Mouse (Mus musculus) midbrain, embryonic 13.5 days (tissue): ENCODE results near the gene Rgs7bp. TPM values are rescaled to one million over a fixed set of nuclear protein-coding genes. Genes with fewer than 3 reads are reported as not detected.

Source experiments
- ATAC-seq: fragments of 200-750 bp; cut with Nextera tagmentation; 2 replicates; pipeline ENCODE4 v1.8.0; 2017; ENCODE audit warnings: mild to moderate bottlenecking, moderate TSS enrichment, moderate library complexity
- H3K27ac ChIP-seq: fragments of 300-500 bp; sonication (generic); 2 replicates; pipeline ENCODE4 v1.5.1; 2015; ENCODE audit warnings: inconsistent platforms, mild to moderate bottlenecking, moderate library complexity
- H3K27me3 ChIP-seq: fragments of 300-500 bp; sonication (generic); 2 replicates; pipeline ENCODE4 v1.6.1; 2015; ENCODE audit warnings: mild to moderate bottlenecking, inconsistent platforms
- H3K36me3 ChIP-seq: fragments of 300-500 bp; sonication (generic); 2 replicates; pipeline ENCODE4 v1.6.1; 2015; ENCODE audit warnings: mild to moderate bottlenecking, inconsistent platforms
- H3K4me1 ChIP-seq: fragments of 300-500 bp; sonication (generic); replicated peaks from 2 replicates; pipeline ENCODE4 v1.6.1; 2015; ENCODE audit warnings: inconsistent platforms
- H3K4me2 ChIP-seq: fragments of 300-500 bp; sonication (generic); replicated peaks from 2 replicates; pipeline ENCODE4 v1.6.1; 2015; ENCODE audit warnings: moderate library complexity, mild to moderate bottlenecking, inconsistent platforms
- H3K4me3 ChIP-seq: fragments of 300-500 bp; sonication (generic); replicated peaks from 2 replicates; pipeline ENCODE4 v1.5.1; 2015; ENCODE audit warnings: mild to moderate bottlenecking, inconsistent platforms
- H3K9ac ChIP-seq: fragments of 300-500 bp; sonication (generic); replicated peaks from 2 replicates; pipeline ENCODE4 v1.6.1; 2015; ENCODE audit warnings: mild to moderate bottlenecking, inconsistent platforms
- H3K9me3 ChIP-seq: fragments of 300-500 bp; sonication (generic); 2 replicates; pipeline ENCODE4 v1.6.1; 2016; ENCODE audit warnings: mild to moderate bottlenecking, inconsistent platforms
- WGBS: fragments of 180-500 bp; shearing (Covaris S2); methylation state at CpG from one replicate; pipeline ENCODE4 v1.1.7; 2015; 5-methylcytosine and 5-hydroxymethylcytosine counted together
- polyA plus RNA-seq: library from polyadenylated mRNA; unstranded; fragments of >200 nt; fragmentation: Nextera tagmentation; extraction: Ambion mirVana; gene quantifications from 2 replicates; pipeline ENCODE4 v1.2.1, GENCODE M21; 2015

Rgs7bp gene
- polyA plus RNA-seq, 1 experiment from 2014 or later, result 2.3 TPM

GRCm38 (mm10) chr13:105002132-105002830, 52.4 kb downstream of the Rgs7bp start:
- Histone ChIP-seq H3K9me3 (no peaks in the 10 kb centered on the region), H3K27ac (no peak overlapping the region), H3K27me3 (no peaks in the 10 kb centered on the region), H3K4me3 (no peak overlapping the region), H3K4me2 (no peak overlapping the region), H3K9ac (no peak overlapping the region), H3K36me3 (no peaks in the 10 kb centered on the region), H3K4me1 (peaks cover 6% of the 10 kb centered on the region; the same call in 1 of the 2 replicates)
- no peak for ATAC-seq
- 60% methylated on average over 5 of the region's 5 CpGs for whole genome bisulfite sequencing

GRCm38 (mm10) chr13:105001714-105002113, 53.0 kb downstream of the Rgs7bp start:
- H3K4me2 ChIP-seq, result no peak overlapping the region
- H3K9me3 ChIP-seq, result no peaks in the 10 kb centered on the region
- no peak overlapping the region for H3K4me3 ChIP-seq
- no peaks in the 10 kb centered on the region for H3K36me3 ChIP-seq
- H3K4me1 ChIP-seq, result peaks cover 6% of the 10 kb centered on the region; the same call in 1 of the 2 replicates
- H3K9ac ChIP-seq, result no peak overlapping the region
- no peak overlapping the region for H3K27ac ChIP-seq
- 71% methylated on average over 2 of the region's 2 CpGs for WGBS
- ATAC-seq, result no peak
- H3K27me3 ChIP-seq, result no peaks in the 10 kb centered on the region

- no peaks in the 10 kb centered on the region for H3K9me3 ChIP-seq
- no peak overlapping the region for H3K9ac ChIP-seq
- no peak for ATAC-seq
- H3K27me3 ChIP-seq, result no peaks in the 10 kb centered on the region
- H3K4me2 ChIP-seq, result no peak overlapping the region
- no peak overlapping the region for H3K27ac ChIP-seq
- H3K4me1 ChIP-seq, result no peaks in the 10 kb centered on the region
- no peaks in the 10 kb centered on the region for H3K36me3 ChIP-seq
- WGBS, result 81% methylated on average over 7 of the region's 7 CpGs
- no peak overlapping the region for H3K4me3 ChIP-seq
These were observed 65.9 kb downstream of the Rgs7bp start for GRCm38 (mm10) chr13:104988811-104989258.

GRCm38 (mm10) chr13:104988009-104988540, 66.7 kb downstream of the Rgs7bp start:
- Histone ChIP-seq H3K27me3 (no peaks in the 10 kb centered on the region), H3K9ac (no peak overlapping the region), H3K4me3 (no peak overlapping the region), H3K27ac (no peak overlapping the region), H3K4me1 (no peaks in the 10 kb centered on the region), H3K9me3 (no peaks in the 10 kb centered on the region), H3K4me2 (no peak overlapping the region), H3K36me3 (no peaks in the 10 kb centered on the region)
- ATAC-seq, result no peak
- WGBS, result 91% methylated on average over 13 of the region's 13 CpGs

GRCm38 (mm10) chr13:104985691-104986090, 69.0 kb downstream of the Rgs7bp start:
- no peaks in the 10 kb centered on the region for H3K27me3 ChIP-seq
- no peak overlapping the region for H3K4me2 ChIP-seq
- H3K4me3 ChIP-seq, result no peak overlapping the region
- no peaks in the 10 kb centered on the region for H3K4me1 ChIP-seq
- no peaks in the 10 kb centered on the region for H3K9me3 ChIP-seq
- no peak for ATAC-seq
- WGBS, result 96% methylated on average over 4 of the region's 4 CpGs
- no peak overlapping the region for H3K9ac ChIP-seq
- no peak overlapping the region for H3K27ac ChIP-seq
- H3K36me3 ChIP-seq, result peaks cover 3% of the 10 kb centered on the region; the same call in 1 of the 2 replicates

- H3K36me3 ChIP-seq, result peaks cover 3% of the 10 kb centered on the region; the same call in 1 of the 2 replicates
- ATAC-seq, result no peak
- H3K9ac ChIP-seq, result no peak overlapping the region
- no peaks in the 10 kb centered on the region for H3K9me3 ChIP-seq
- H3K4me1 ChIP-seq, result no peaks in the 10 kb centered on the region
- no peak overlapping the region for H3K27ac ChIP-seq
- no peaks in the 10 kb centered on the region for H3K27me3 ChIP-seq
- H3K4me3 ChIP-seq, result no peak overlapping the region
- H3K4me2 ChIP-seq, result no peak overlapping the region
- 90% methylated on average over 5 of the region's 5 CpGs for WGBS
These were observed 70.7 kb downstream of the Rgs7bp start for GRCm38 (mm10) chr13:104983989-104984388.

- H3K4me2 ChIP-seq, result no peak overlapping the region
- H3K27ac ChIP-seq, result no peak overlapping the region
- no peaks in the 10 kb centered on the region for H3K27me3 ChIP-seq
- no peaks in the 10 kb centered on the region for H3K9me3 ChIP-seq
- peaks cover 3% of the 10 kb centered on the region; the same call in 1 of the 2 replicates for H3K36me3 ChIP-seq
- ATAC-seq, result no peak
- 85% methylated on average over 10 of the region's 10 CpGs for WGBS
- no peak overlapping the region for H3K4me3 ChIP-seq
- H3K9ac ChIP-seq, result no peak overlapping the region
- H3K4me1 ChIP-seq, result no peaks in the 10 kb centered on the region
These were observed 71.9 kb downstream of the Rgs7bp start for GRCm38 (mm10) chr13:104982781-104983353.

- WGBS, result 90% methylated on average over 1 of the region's 1 CpGs
- Histone ChIP-seq H3K4me1 (0 out of 2 replicates have a peak, but pooled peaks cover 2% of the 10 kb centered on the region), H3K9me3 (no peaks in the 10 kb centered on the region), H3K9ac (no peak overlapping the region), H3K27ac (no peak overlapping the region), H3K27me3 (no peaks in the 10 kb centered on the region), H3K36me3 (peaks cover 3% of the 10 kb centered on the region; the same call in 1 of the 2 replicates), H3K4me2 (no peak overlapping the region), H3K4me3 (no peak overlapping the region)
- no peak for ATAC-seq
These were observed 76.6 kb downstream of the Rgs7bp start for GRCm38 (mm10) chr13:104978176-104978575.

- Histone ChIP-seq H3K4me1 (no peaks in the 10 kb centered on the region), H3K4me3 (no peak overlapping the region), H3K4me2 (no peak overlapping the region), H3K36me3 (no peaks in the 10 kb centered on the region), H3K9me3 (no peaks in the 10 kb centered on the region), H3K27me3 (no peaks in the 10 kb centered on the region), H3K9ac (no peak overlapping the region), H3K27ac (no peak overlapping the region)
- 61% methylated on average over 2 of the region's 2 CpGs for WGBS
- no peak for ATAC-seq
These were observed 87.2 kb downstream of the Rgs7bp start for GRCm38 (mm10) chr13:104967486-104967885.

GRCm38 (mm10) chr13:104963716-104964115, 91.0 kb downstream of the Rgs7bp start:
- 86% methylated on average over 4 of the region's 4 CpGs for WGBS
- Histone ChIP-seq H3K36me3 (no peaks in the 10 kb centered on the region), H3K4me1 (peaks cover 7% of the 10 kb centered on the region; the same call in 1 of the 2 replicates), H3K27me3 (no peaks in the 10 kb centered on the region), H3K4me3 (no peak overlapping the region), H3K4me2 (no peak overlapping the region), H3K9ac (no peak overlapping the region), H3K27ac (no peak overlapping the region), H3K9me3 (no peaks in the 10 kb centered on the region)
- ATAC-seq, result no peak

GRCm38 (mm10) chr13:104962716-104963411, 91.9 kb downstream of the Rgs7bp start:
- WGBS, result 66% methylated on average over 11 of the region's 11 CpGs
- H3K4me2 ChIP-seq, result no peak overlapping the region
- H3K27ac ChIP-seq, result no peak overlapping the region

GRCm38 (mm10) chr13:104962166-104962565, 92.6 kb downstream of the Rgs7bp start:
- H3K9me3 ChIP-seq, result no peaks in the 10 kb centered on the region
- no peak overlapping the region for H3K4me2 ChIP-seq
- H3K9ac ChIP-seq, result no peak overlapping the region
- no peak for ATAC-seq
- no peak overlapping the region for H3K27ac ChIP-seq
- H3K4me3 ChIP-seq, result no peak overlapping the region
- WGBS, result 83% methylated on average over 7 of the region's 7 CpGs
- peaks cover 7% of the 10 kb centered on the region; the same call in 1 of the 2 replicates for H3K4me1 ChIP-seq
- H3K27me3 ChIP-seq, result no peaks in the 10 kb centered on the region
- no peaks in the 10 kb centered on the region for H3K36me3 ChIP-seq

More at GRCm38 (mm10) chr13:104962716-104963411, 91.9 kb downstream of the Rgs7bp start:
- Histone ChIP-seq H3K27me3 (no peaks in the 10 kb centered on the region), H3K36me3 (no peaks in the 10 kb centered on the region), H3K9ac (no peak overlapping the region), H3K4me1 (peaks cover 7% of the 10 kb centered on the region; the same call in 1 of the 2 replicates), H3K9me3 (no peaks in the 10 kb centered on the region), H3K4me3 (no peak overlapping the region)
- peak; percentile 87 for ATAC-seq
